Mouse (Mus musculus): Measurements from ENCODE around the gene Scnn1a. TPM values are rescaled to one million over a fixed set of nuclear protein-coding genes. Genes with fewer than 3 reads are reported as not detected.

Scnn1a gene
- polyA plus RNA-seq, 1 experiment from 2014 or later = 0.33 TPM

- Histone ChIP-seq H3K27ac (ENCODE audit: low read depth, low read length) (no peak overlapping the region), H3K36me3 (ENCODE audit: control insufficient read depth, insufficient read depth, low read length) (no peaks in the 10 kb centered on the region), H3K4me1 (ENCODE audit: control insufficient read depth, insufficient read depth, low read length) (no peaks in the 10 kb centered on the region), H3K9me3 (ENCODE audit: control insufficient read depth, low read length) (no peaks in the 10 kb centered on the region), H3K27me3 (ENCODE audit: control insufficient read depth, insufficient read depth, low read length) (no peaks in the 10 kb centered on the region), H3K4me2 (peak overlapping the region; percentile 86), H3K4me3 (ENCODE audit: low read depth, low read length) (peak overlapping the region; percentile 45), H3K9ac (ENCODE audit: low read length) (peak overlapping the region; percentile 64)
- DNase-seq (ENCODE audit: low spot score, missing footprints) (peak; percentile 95), ATAC-seq (ENCODE audit: low FRiP score) (peak; percentile 95)
- 1% methylated on average over 39 of the region's 39 CpGs for WGBS
Measured at GRCm38 (mm10) chr6:125330626-125331326, 10.3 kb downstream of the Scnn1a start.

- H3K36me3 ChIP-seq (ENCODE audit: control insufficient read depth, insufficient read depth, low read length) = no peaks in the 10 kb centered on the region
- no peak overlapping the region for H3K27ac ChIP-seq (ENCODE audit: low read depth, low read length)
- H3K4me1 ChIP-seq (ENCODE audit: control insufficient read depth, insufficient read depth, low read length) = no peaks in the 10 kb centered on the region
- ATAC-seq (ENCODE audit: low FRiP score) (no peak), DNase-seq (ENCODE audit: low spot score, missing footprints) (no peak)
- WGBS = 71% methylated on average over 14 of the region's 14 CpGs
- no peak overlapping the region for H3K9ac ChIP-seq (ENCODE audit: low read length)
- H3K27me3 ChIP-seq (ENCODE audit: control insufficient read depth, insufficient read depth, low read length) = no peaks in the 10 kb centered on the region
- H3K4me2 ChIP-seq = no peak overlapping the region
- H3K4me3 ChIP-seq (ENCODE audit: low read depth, low read length) = no peak overlapping the region
- H3K9me3 ChIP-seq (ENCODE audit: control insufficient read depth, low read length) = no peaks in the 10 kb centered on the region
Measured at GRCm38 (mm10) chr6:125333112-125333899, 12.8 kb downstream of the Scnn1a start.

GRCm38 (mm10) chr6:125334356-125334755, 13.9 kb downstream of the Scnn1a start:
- H3K9ac ChIP-seq (ENCODE audit: low read length) = no peak overlapping the region
- no peaks in the 10 kb centered on the region for H3K36me3 ChIP-seq (ENCODE audit: control insufficient read depth, insufficient read depth, low read length)
- DNase-seq (ENCODE audit: low spot score, missing footprints) (no peak), ATAC-seq (ENCODE audit: low FRiP score) (no peak)
- WGBS = 40% methylated on average over 2 of the region's 2 CpGs
- no peak overlapping the region for H3K27ac ChIP-seq (ENCODE audit: low read depth, low read length)
- H3K9me3 ChIP-seq (ENCODE audit: control insufficient read depth, low read length) = no peaks in the 10 kb centered on the region
- no peaks in the 10 kb centered on the region for H3K27me3 ChIP-seq (ENCODE audit: control insufficient read depth, insufficient read depth, low read length)
- H3K4me2 ChIP-seq = no peak overlapping the region
- H3K4me3 ChIP-seq (ENCODE audit: low read depth, low read length) = no peak overlapping the region
- H3K4me1 ChIP-seq (ENCODE audit: control insufficient read depth, insufficient read depth, low read length) = no peaks in the 10 kb centered on the region

GRCm38 (mm10) chr6:125338791-125339660, 18.6 kb downstream of the Scnn1a start:
- no peaks in the 10 kb centered on the region for H3K4me1 ChIP-seq (ENCODE audit: control insufficient read depth, insufficient read depth, low read length)
- H3K9ac ChIP-seq (ENCODE audit: low read length) = no peak overlapping the region
- H3K9me3 ChIP-seq (ENCODE audit: control insufficient read depth, low read length) = no peaks in the 10 kb centered on the region
- no peaks in the 10 kb centered on the region for H3K27me3 ChIP-seq (ENCODE audit: control insufficient read depth, insufficient read depth, low read length)
- DNase-seq (ENCODE audit: low spot score, missing footprints) (no peak), ATAC-seq (ENCODE audit: low FRiP score) (no peak)
- no peaks in the 10 kb centered on the region for H3K36me3 ChIP-seq (ENCODE audit: control insufficient read depth, insufficient read depth, low read length)
- no peak overlapping the region for H3K27ac ChIP-seq (ENCODE audit: low read depth, low read length)
- 75% methylated on average over 9 of the region's 9 CpGs for WGBS
- H3K4me2 ChIP-seq = no peak overlapping the region
- no peak overlapping the region for H3K4me3 ChIP-seq (ENCODE audit: low read depth, low read length)

- no peaks in the 10 kb centered on the region for H3K27me3 ChIP-seq (ENCODE audit: control insufficient read depth, insufficient read depth, low read length)
- no peak overlapping the region for H3K4me2 ChIP-seq
- no peaks in the 10 kb centered on the region for H3K4me1 ChIP-seq (ENCODE audit: control insufficient read depth, insufficient read depth, low read length)
- no peak for DNase-seq (ENCODE audit: low spot score, missing footprints)
- no peaks in the 10 kb centered on the region for H3K36me3 ChIP-seq (ENCODE audit: control insufficient read depth, insufficient read depth, low read length)
- no peak overlapping the region for H3K9ac ChIP-seq (ENCODE audit: low read length)
- WGBS = 71% methylated on average over 5 of the region's 5 CpGs
- H3K4me3 ChIP-seq (ENCODE audit: low read depth, low read length) = no peak overlapping the region
- ATAC-seq (ENCODE audit: low FRiP score) = no peak
- H3K27ac ChIP-seq (ENCODE audit: low read depth, low read length) = no peak overlapping the region
- H3K9me3 ChIP-seq (ENCODE audit: control insufficient read depth, low read length) = no peaks in the 10 kb centered on the region
Measured at GRCm38 (mm10) chr6:125340244-125340643, 19.8 kb downstream of the Scnn1a start.

GRCm38 (mm10) chr6:125342198-125342597, 21.7 kb downstream of the Scnn1a start:
- WGBS = 63% methylated on average over 3 of the region's 3 CpGs
- Histone ChIP-seq H3K4me3 (ENCODE audit: low read depth, low read length) (no peak overlapping the region), H3K27ac (ENCODE audit: low read depth, low read length) (no peak overlapping the region), H3K4me2 (no peak overlapping the region), H3K4me1 (ENCODE audit: control insufficient read depth, insufficient read depth, low read length) (no peaks in the 10 kb centered on the region), H3K27me3 (ENCODE audit: control insufficient read depth, insufficient read depth, low read length) (no peaks in the 10 kb centered on the region), H3K36me3 (ENCODE audit: control insufficient read depth, insufficient read depth, low read length) (no peaks in the 10 kb centered on the region), H3K9me3 (ENCODE audit: control insufficient read depth, low read length) (no peaks in the 10 kb centered on the region), H3K9ac (ENCODE audit: low read length) (no peak overlapping the region)
- no peak for ATAC-seq (ENCODE audit: low FRiP score)
- no peak for DNase-seq (ENCODE audit: low spot score, missing footprints)

GRCm38 (mm10) chr6:125344084-125344483, 23.6 kb downstream of the Scnn1a start:
- Histone ChIP-seq H3K9ac (ENCODE audit: low read length) (no peak overlapping the region), H3K4me2 (no peak overlapping the region), H3K9me3 (ENCODE audit: control insufficient read depth, low read length) (no peaks in the 10 kb centered on the region), H3K27ac (ENCODE audit: low read depth, low read length) (no peak overlapping the region), H3K36me3 (ENCODE audit: control insufficient read depth, insufficient read depth, low read length) (no peaks in the 10 kb centered on the region), H3K4me1 (ENCODE audit: control insufficient read depth, insufficient read depth, low read length) (0 out of 2 replicates have a peak, but pooled peaks cover 2% of the 10 kb centered on the region), H3K4me3 (ENCODE audit: low read depth, low read length) (no peak overlapping the region), H3K27me3 (ENCODE audit: control insufficient read depth, insufficient read depth, low read length) (no peaks in the 10 kb centered on the region)
- 51% methylated on average over 8 of the region's 8 CpGs for WGBS
- ATAC-seq (ENCODE audit: low FRiP score) = no peak
- no peak for DNase-seq (ENCODE audit: low spot score, missing footprints)

- H3K9me3 ChIP-seq (ENCODE audit: control insufficient read depth, low read length) = no peaks in the 10 kb centered on the region
- H3K9ac ChIP-seq (ENCODE audit: low read length) = no peak overlapping the region
- no peak overlapping the region for H3K4me2 ChIP-seq
- no peak overlapping the region for H3K27ac ChIP-seq (ENCODE audit: low read depth, low read length)
- no peaks in the 10 kb centered on the region for H3K36me3 ChIP-seq (ENCODE audit: control insufficient read depth, insufficient read depth, low read length)
- peaks cover 4% of the 10 kb centered on the region; the same call in 1 of the 2 replicates for H3K4me1 ChIP-seq (ENCODE audit: control insufficient read depth, insufficient read depth, low read length)
- H3K27me3 ChIP-seq (ENCODE audit: control insufficient read depth, insufficient read depth, low read length) = no peaks in the 10 kb centered on the region
- ATAC-seq (ENCODE audit: low FRiP score) (no peak), DNase-seq (ENCODE audit: low spot score, missing footprints) (peak; percentile 31)
- no peak overlapping the region for H3K4me3 ChIP-seq (ENCODE audit: low read depth, low read length)
- 68% methylated on average over 4 of the region's 4 CpGs for WGBS
Measured at GRCm38 (mm10) chr6:125344866-125345265, 24.4 kb downstream of the Scnn1a start.

Data from midbrain, embryonic 11.5 days (tissue).